Mouse (Mus musculus): ENCODE measurements around the gene Kirrel3. TPM values are rescaled to one million over a fixed set of nuclear protein-coding genes. Genes with fewer than 3 reads are reported as not detected.

The Kirrel3 gene
- polyA plus RNA-seq, 1 experiment from 2014 or later, result 6.9 TPM

- no peak overlapping the region for H3K27ac ChIP-seq (replicated peaks; ENCODE audit: low read depth, low read length)
- DNase-seq (ENCODE audit: low spot score) (no peak), ATAC-seq (ENCODE audit: low read depth) (no peak)
- H3K9ac ChIP-seq (ENCODE audit: low read depth, low read length), result no peak overlapping the region
- H3K27me3 ChIP-seq (replicated peaks; ENCODE audit: control insufficient read depth, insufficient read depth, low read length), result no peaks in the 10 kb centered on the region
- no peak overlapping the region for H3K4me3 ChIP-seq (ENCODE audit: low read depth, low read length)
- peaks cover 5% of the 10 kb centered on the region; the same call in 1 of the 2 replicates for H3K4me1 ChIP-seq (ENCODE audit: control insufficient read depth, insufficient read depth, low read length)
- 77% methylated on average over 12 of the region's 12 CpGs for WGBS
- H3K4me2 ChIP-seq (ENCODE audit: low read depth, low read length), result no peak overlapping the region
- H3K36me3 ChIP-seq (ENCODE audit: control insufficient read depth, insufficient read depth, low read length), result no peaks in the 10 kb centered on the region
- H3K9me3 ChIP-seq (ENCODE audit: control insufficient read depth, low read length), result no peaks in the 10 kb centered on the region
Observed at GRCm38 (mm10) chr9:34960736-34961135, 475.0 kb downstream of the Kirrel3 start.

GRCm38 (mm10) chr9:34961171-34961570, 475.5 kb downstream of the Kirrel3 start:
- 70% methylated on average over 14 of the region's 14 CpGs for WGBS
- no peaks in the 10 kb centered on the region for H3K9me3 ChIP-seq (ENCODE audit: control insufficient read depth, low read length)
- no peaks in the 10 kb centered on the region for H3K36me3 ChIP-seq (ENCODE audit: control insufficient read depth, insufficient read depth, low read length)
- no peak for ATAC-seq (ENCODE audit: low read depth)
- no peak overlapping the region for H3K4me3 ChIP-seq (ENCODE audit: low read depth, low read length)
- no peak overlapping the region for H3K27ac ChIP-seq (replicated peaks; ENCODE audit: low read depth, low read length)
- H3K4me1 ChIP-seq (ENCODE audit: control insufficient read depth, insufficient read depth, low read length), result peaks cover 5% of the 10 kb centered on the region; the same call in 1 of the 2 replicates
- H3K9ac ChIP-seq (ENCODE audit: low read depth, low read length), result no peak overlapping the region
- H3K27me3 ChIP-seq (replicated peaks; ENCODE audit: control insufficient read depth, insufficient read depth, low read length), result no peaks in the 10 kb centered on the region
- DNase-seq (ENCODE audit: low spot score), result no peak
- H3K4me2 ChIP-seq (ENCODE audit: low read depth, low read length), result no peak overlapping the region

- Histone ChIP-seq H3K27ac (replicated peaks; ENCODE audit: low read depth, low read length) (no peak overlapping the region), H3K4me2 (ENCODE audit: low read depth, low read length) (no peak overlapping the region), H3K27me3 (replicated peaks; ENCODE audit: control insufficient read depth, insufficient read depth, low read length) (no peaks in the 10 kb centered on the region), H3K4me3 (ENCODE audit: low read depth, low read length) (no peak overlapping the region), H3K36me3 (ENCODE audit: control insufficient read depth, insufficient read depth, low read length) (no peaks in the 10 kb centered on the region), H3K9ac (ENCODE audit: low read depth, low read length) (no peak overlapping the region), H3K4me1 (ENCODE audit: control insufficient read depth, insufficient read depth, low read length) (peaks cover 5% of the 10 kb centered on the region; the same call in 1 of the 2 replicates), H3K9me3 (ENCODE audit: control insufficient read depth, low read length) (no peaks in the 10 kb centered on the region)
- ATAC-seq (ENCODE audit: low read depth) (no peak), DNase-seq (ENCODE audit: low spot score) (no peak)
- 95% methylated on average over 4 of the region's 4 CpGs for WGBS
Observed at GRCm38 (mm10) chr9:34962251-34962650, 476.6 kb downstream of the Kirrel3 start.

DNA sequence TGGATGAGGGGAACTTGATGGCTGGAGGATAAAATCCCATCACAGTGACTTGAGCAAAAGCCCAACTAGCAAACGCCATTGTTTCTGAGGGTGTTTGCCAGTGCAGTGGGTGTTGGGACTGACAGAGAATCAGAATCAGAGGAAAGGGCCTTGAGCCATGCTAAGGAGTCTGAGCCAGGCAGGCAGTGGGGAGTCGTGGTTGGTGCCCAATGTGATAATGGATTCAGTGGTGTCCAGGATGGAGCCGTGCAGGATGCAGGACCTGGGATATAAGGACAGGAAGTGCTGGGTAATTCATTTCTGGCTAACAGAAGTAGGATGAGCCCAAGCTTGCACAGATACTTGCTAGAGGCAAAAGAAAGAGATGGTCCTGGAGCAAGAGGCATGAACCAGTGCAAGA, 477.9 kb downstream of the Kirrel3 start:
- Histone ChIP-seq H3K4me1 (ENCODE audit: control insufficient read depth, insufficient read depth, low read length) (peaks cover 5% of the 10 kb centered on the region; the same call in 1 of the 2 replicates), H3K27me3 (replicated peaks; ENCODE audit: control insufficient read depth, insufficient read depth, low read length) (no peaks in the 10 kb centered on the region), H3K4me2 (ENCODE audit: low read depth, low read length) (no peak overlapping the region), H3K9ac (ENCODE audit: low read depth, low read length) (no peak overlapping the region), H3K9me3 (ENCODE audit: control insufficient read depth, low read length) (no peaks in the 10 kb centered on the region), H3K27ac (replicated peaks; ENCODE audit: low read depth, low read length) (no peak overlapping the region), H3K36me3 (ENCODE audit: control insufficient read depth, insufficient read depth, low read length) (no peaks in the 10 kb centered on the region), H3K4me3 (ENCODE audit: low read depth, low read length) (no peak overlapping the region)
- 72% methylated on average over 3 of the region's 3 CpGs for WGBS
- DNase-seq (ENCODE audit: low spot score), result no peak
- ATAC-seq (ENCODE audit: low read depth), result no peak

GRCm38 (mm10) chr9:34964172-34965040, 478.7 kb downstream of the Kirrel3 start:
- H3K9ac ChIP-seq (ENCODE audit: low read depth, low read length), result no peak overlapping the region
- H3K27ac ChIP-seq (replicated peaks; ENCODE audit: low read depth, low read length), result no peak overlapping the region
- no peak overlapping the region for H3K4me2 ChIP-seq (ENCODE audit: low read depth, low read length)
- H3K36me3 ChIP-seq (ENCODE audit: control insufficient read depth, insufficient read depth, low read length), result no peaks in the 10 kb centered on the region
- DNase-seq (ENCODE audit: low spot score) (no peak), ATAC-seq (ENCODE audit: low read depth) (no peak)
- no peak overlapping the region for H3K4me3 ChIP-seq (ENCODE audit: low read depth, low read length)
- no peaks in the 10 kb centered on the region for H3K9me3 ChIP-seq (ENCODE audit: control insufficient read depth, low read length)
- H3K27me3 ChIP-seq (replicated peaks; ENCODE audit: control insufficient read depth, insufficient read depth, low read length), result no peaks in the 10 kb centered on the region
- 50% methylated on average over 14 of the region's 14 CpGs for WGBS
- peaks cover 5% of the 10 kb centered on the region; the same call in 1 of the 2 replicates for H3K4me1 ChIP-seq (ENCODE audit: control insufficient read depth, insufficient read depth, low read length)

- no peak overlapping the region for H3K9ac ChIP-seq (ENCODE audit: low read depth, low read length)
- peak; percentile 65 for ATAC-seq (ENCODE audit: low read depth)
- no peaks in the 10 kb centered on the region for H3K27me3 ChIP-seq (replicated peaks; ENCODE audit: control insufficient read depth, insufficient read depth, low read length)
- no peaks in the 10 kb centered on the region for H3K9me3 ChIP-seq (ENCODE audit: control insufficient read depth, low read length)
- 23% methylated on average over 4 of the region's 4 CpGs for WGBS
- H3K4me2 ChIP-seq (ENCODE audit: low read depth, low read length), result no peak overlapping the region
- peak; percentile 65 for DNase-seq (ENCODE audit: low spot score)
- H3K4me1 ChIP-seq (ENCODE audit: control insufficient read depth, insufficient read depth, low read length), result peaks cover 6% of the 10 kb centered on the region; the same call in 1 of the 2 replicates
- H3K4me3 ChIP-seq (ENCODE audit: low read depth, low read length), result no peak overlapping the region
- H3K27ac ChIP-seq (replicated peaks; ENCODE audit: low read depth, low read length), result no peak overlapping the region
- H3K36me3 ChIP-seq (ENCODE audit: control insufficient read depth, insufficient read depth, low read length), result no peaks in the 10 kb centered on the region
Observed at GRCm38 (mm10) chr9:34965041-34965415, 479.3 kb downstream of the Kirrel3 start.

DNA sequence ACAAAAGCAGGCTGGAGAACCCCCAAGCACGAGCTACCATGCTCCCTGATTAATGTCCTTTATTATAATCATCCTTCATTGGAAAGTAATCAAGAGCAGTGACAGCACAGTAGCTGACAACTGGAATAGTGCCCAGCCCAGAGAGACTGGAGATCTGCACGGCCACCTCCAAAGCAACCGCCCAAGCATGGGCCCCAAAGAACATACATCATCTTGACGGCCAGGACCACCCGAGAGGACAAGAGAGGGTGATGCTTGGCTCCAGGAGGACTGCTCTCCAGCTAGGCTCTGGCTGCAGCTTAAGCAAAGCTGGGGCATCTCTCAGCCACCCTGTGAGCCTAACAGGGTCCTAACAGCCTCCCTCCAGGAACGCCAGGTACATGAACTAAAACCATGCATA, 482.1 kb downstream of the Kirrel3 start:
- peaks cover 7% of the 10 kb centered on the region; the same call in 1 of the 2 replicates for H3K4me1 ChIP-seq (ENCODE audit: control insufficient read depth, insufficient read depth, low read length)
- H3K27me3 ChIP-seq (replicated peaks; ENCODE audit: control insufficient read depth, insufficient read depth, low read length), result no peaks in the 10 kb centered on the region
- H3K9me3 ChIP-seq (ENCODE audit: control insufficient read depth, low read length), result no peaks in the 10 kb centered on the region
- no peak for DNase-seq (ENCODE audit: low spot score)
- no peak overlapping the region for H3K9ac ChIP-seq (ENCODE audit: low read depth, low read length)
- ATAC-seq (ENCODE audit: low read depth), result no peak
- no peak overlapping the region for H3K4me2 ChIP-seq (ENCODE audit: low read depth, low read length)
- no peaks in the 10 kb centered on the region for H3K36me3 ChIP-seq (ENCODE audit: control insufficient read depth, insufficient read depth, low read length)
- 62% methylated on average over 6 of the region's 6 CpGs for WGBS
- H3K27ac ChIP-seq (replicated peaks; ENCODE audit: low read depth, low read length), result no peak overlapping the region
- H3K4me3 ChIP-seq (ENCODE audit: low read depth, low read length), result no peak overlapping the region

DNA sequence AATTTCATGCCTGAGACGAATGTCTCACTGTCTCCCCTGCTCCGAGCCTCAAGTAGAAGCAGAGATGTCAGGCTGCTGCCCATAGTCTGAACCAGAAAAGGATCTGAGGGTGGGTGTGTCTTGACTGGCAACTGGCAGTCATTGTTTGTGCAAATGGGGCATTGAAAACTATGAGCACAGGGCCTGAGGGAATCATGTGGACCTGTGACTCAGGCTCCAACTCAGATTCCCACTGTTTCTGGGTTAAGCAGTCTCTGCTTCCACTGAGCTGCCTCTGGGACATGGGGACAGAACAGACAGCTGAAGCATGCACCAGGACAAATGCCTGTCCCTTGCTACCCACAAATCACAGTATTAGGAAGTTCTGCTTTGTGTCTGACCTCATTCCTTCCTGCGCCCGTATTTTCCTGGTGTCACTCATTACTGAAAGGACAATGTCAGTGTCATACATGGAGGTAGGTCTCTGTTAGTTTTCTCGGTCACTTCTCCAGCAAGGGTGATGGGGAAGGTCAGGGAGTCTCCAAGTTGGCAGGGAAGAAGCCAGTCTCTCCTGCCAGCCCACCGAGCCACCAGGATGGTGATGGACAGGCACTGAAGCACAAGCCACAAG, 484.3 kb downstream of the Kirrel3 start:
- ATAC-seq (ENCODE audit: low read depth) (no peak), DNase-seq (ENCODE audit: low spot score) (no peak)
- 67% methylated on average over 6 of the region's 6 CpGs for WGBS
- Histone ChIP-seq H3K9ac (ENCODE audit: low read depth, low read length) (no peak overlapping the region), H3K4me1 (ENCODE audit: control insufficient read depth, insufficient read depth, low read length) (peaks cover 3% of the 10 kb centered on the region; the same call in 1 of the 2 replicates), H3K27me3 (replicated peaks; ENCODE audit: control insufficient read depth, insufficient read depth, low read length) (no peaks in the 10 kb centered on the region), H3K4me3 (ENCODE audit: low read depth, low read length) (no peak overlapping the region), H3K9me3 (ENCODE audit: control insufficient read depth, low read length) (no peaks in the 10 kb centered on the region), H3K36me3 (ENCODE audit: control insufficient read depth, insufficient read depth, low read length) (no peaks in the 10 kb centered on the region), H3K4me2 (ENCODE audit: low read depth, low read length) (no peak overlapping the region), H3K27ac (replicated peaks; ENCODE audit: low read depth, low read length) (no peak overlapping the region)
